Mouse (Mus musculus) adrenal gland (tissue): ENCODE results near the gene Fstl1.

Experiments used
- intact Hi-C: fragments of 180-260 bp; cut with DNase I; formaldehyde crosslinking; loops from one replicate; pipeline ENCODE4 v1.15.1; 2025

Fstl1 gene

GRCm38 (mm10) chr16:37867791-37868505 lies 91.3 kb downstream of the Fstl1 start, which contains the start of gene Lrrc58:
TSS of gene Lrrc58 (plus strand) at chr16:37868389.
- intact Hi-C loops = no loop called here

- intact Hi-C loops = no loop called here
Measured at GRCm38 (mm10) chr16:37868506-37869469, 92.1 kb downstream of the Fstl1 start.

- intact Hi-C loops = loop anchor here (10.0 kb wide), 2 partner anchors 185 to 1795 kb away; partner anchors contain the start of genes Ccdc58 and Fam162a
Measured at GRCm38 (mm10) chr16:37869470-37870231, 93.0 kb downstream of the Fstl1 start.

GRCm38 (mm10) chr16:37871112-37871715 lies 94.5 kb downstream of the Fstl1 start:
- intact Hi-C loops = loop anchor here (10.0 kb wide), 2 partner anchors 186 to 1796 kb away; partner anchors contain the start of genes Ccdc58 and Fam162a

GRCm38 (mm10) chr16:37874501-37875235 lies 98.0 kb downstream of the Fstl1 start:
- intact Hi-C loops = loop anchor here (10.0 kb wide), 2 partner anchors 190 to 1800 kb away; partner anchors contain the start of genes Ccdc58 and Fam162a

GRCm38 (mm10) chr16:37877406-37877805 lies 100.7 kb downstream of the Fstl1 start:
- intact Hi-C loops = loop anchor here (10.0 kb wide), 2 partner anchors 193 to 1803 kb away; partner anchors contain the start of genes Ccdc58 and Fam162a

- intact Hi-C loops = loop anchor here (10.0 kb wide), 2 partner anchors 194 to 1804 kb away; partner anchors contain the start of genes Ccdc58 and Fam162a
Measured at GRCm38 (mm10) chr16:37878951-37879505, 102.4 kb downstream of the Fstl1 start.

- intact Hi-C loops = loop anchor here (5.0 to 10.0 kb wide), 3 partner anchors 67 to 1805 kb away; partner anchors contain the start of genes Ccdc58 and Fam162a
Measured at GRCm38 (mm10) chr16:37879750-37880419, 103.2 kb downstream of the Fstl1 start.

GRCm38 (mm10) chr16:37881168-37881567 lies 104.5 kb downstream of the Fstl1 start:
- intact Hi-C loops = loop anchor here (5.0 kb wide), 1 partner anchor 66 kb away; no protein-coding TSS in a partner anchor
